Mouse (Mus musculus): ENCODE results near the gene Ythdf2.

GRCm38 (mm10) chr4:132176474-132176873, 35.6 kb downstream of the Ythdf2 start:
- TF ChIP-seq CTCF (IDR thresholded peaks at IDR 0.05), result no peak
- no peak for TF ChIP-seq POLR2A (IDR thresholded peaks at IDR 0.05; ENCODE audit: insufficient read depth, low read depth, low read length)

All from heart, adult 2 months (tissue).